Mouse (Mus musculus): ENCODE measurements around the gene Gbe1.

The Gbe1 gene

DNA sequence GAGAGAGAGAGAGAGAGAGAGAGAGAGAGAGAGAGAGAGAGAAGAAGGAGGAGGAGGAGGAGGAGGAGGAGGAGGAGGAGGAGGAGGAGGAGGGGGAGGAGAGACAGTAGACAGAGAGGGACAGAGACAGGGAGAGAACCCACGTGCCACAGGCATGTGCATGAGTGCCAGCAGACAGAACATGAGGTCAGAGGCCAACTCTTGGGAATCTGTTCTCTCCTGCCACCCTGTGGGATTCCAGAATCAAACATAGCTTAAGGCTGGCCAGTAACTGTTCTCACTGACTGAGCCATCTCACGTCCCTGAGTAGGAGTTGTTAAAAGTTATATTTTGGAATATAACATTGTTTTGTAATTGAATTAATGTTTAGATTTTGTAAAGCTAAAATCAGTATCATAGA lies 39.3 kb downstream of the Gbe1 start:
- DNase-seq (ENCODE audit: low read depth, low spot score), result no peak

DNA sequence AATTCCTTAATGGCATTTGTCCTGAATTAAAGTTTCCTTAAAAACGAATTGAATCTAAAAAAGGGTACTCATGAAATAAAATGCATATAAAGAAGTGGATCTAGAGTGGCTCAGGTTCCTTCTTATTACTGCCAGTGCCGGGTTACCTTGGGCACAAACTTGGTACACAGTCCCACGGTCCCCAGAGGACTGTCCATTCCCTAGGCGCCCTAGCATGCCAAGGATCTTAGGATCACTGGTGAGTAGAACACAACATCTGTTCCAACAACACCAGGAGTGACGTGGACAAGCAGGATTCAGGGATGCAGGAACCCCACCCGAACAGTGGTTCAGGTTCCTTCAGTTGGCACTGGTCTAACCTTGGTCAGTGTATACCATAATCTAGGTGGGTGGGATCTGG lies 44.6 kb downstream of the Gbe1 start:
- DNase-seq (ENCODE audit: low read depth, low spot score), result no peak

DNA sequence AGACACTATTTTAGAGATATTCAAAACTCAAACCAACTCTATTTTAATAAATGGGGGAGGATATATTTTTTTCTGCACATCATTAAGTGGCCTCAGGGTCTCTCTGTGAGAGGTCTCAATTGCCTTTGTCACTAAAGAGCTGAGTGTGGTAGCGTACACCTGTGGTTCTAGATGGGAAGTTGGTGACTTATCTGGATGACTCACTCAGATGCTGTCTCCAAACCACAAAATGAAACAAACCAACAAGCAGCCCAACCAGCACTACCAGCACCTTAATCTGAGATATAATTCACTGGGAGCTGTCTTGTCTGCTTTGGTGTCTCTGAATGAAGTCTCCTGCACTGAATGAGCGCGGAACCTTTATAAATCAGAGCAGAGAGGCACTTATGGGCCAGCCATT lies 51.5 kb downstream of the Gbe1 start:
- DNase-seq (ENCODE audit: low read depth, low spot score), result no peak

DNA sequence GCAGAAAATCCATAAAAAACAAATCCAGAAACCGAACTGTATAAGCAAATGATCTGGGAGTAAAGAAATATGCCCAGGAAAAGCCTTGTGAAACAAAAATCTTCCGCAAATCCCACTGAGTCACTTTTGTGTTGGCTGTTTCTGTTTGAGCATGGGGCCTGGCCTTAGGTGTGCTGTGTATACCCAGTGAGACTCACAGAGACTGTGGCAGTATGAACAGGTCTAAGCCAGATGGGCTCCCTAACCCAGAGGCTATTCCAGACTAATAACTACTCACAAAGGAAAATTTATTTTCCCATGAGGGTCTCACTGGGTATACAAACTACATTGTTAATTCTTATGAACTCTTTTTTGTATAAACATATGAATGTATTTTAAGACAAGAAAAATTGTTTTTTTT lies 67.3 kb downstream of the Gbe1 start:
- no peak for DNase-seq (ENCODE audit: low read depth, low spot score)

DNA sequence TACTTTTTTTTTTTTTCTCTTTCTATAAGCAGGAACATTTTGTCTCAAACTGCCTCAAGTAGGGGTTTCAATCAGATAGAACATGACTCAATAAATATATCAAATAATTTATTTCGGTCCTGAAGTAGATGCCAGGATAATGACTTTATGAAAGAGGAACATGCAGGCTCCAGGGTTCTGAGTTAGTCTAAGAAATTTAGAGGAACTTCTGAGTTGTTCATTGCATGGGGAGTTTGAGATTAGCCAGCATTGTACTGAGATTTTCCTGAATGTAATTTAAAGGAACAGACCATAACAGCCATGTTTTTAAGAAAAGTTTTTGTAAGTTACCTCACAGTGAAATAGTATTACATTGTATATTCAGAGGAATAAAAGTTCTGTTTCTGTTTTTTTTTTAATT lies 71.7 kb downstream of the Gbe1 start:
- DNase-seq (ENCODE audit: low read depth, low spot score), result no peak

DNA sequence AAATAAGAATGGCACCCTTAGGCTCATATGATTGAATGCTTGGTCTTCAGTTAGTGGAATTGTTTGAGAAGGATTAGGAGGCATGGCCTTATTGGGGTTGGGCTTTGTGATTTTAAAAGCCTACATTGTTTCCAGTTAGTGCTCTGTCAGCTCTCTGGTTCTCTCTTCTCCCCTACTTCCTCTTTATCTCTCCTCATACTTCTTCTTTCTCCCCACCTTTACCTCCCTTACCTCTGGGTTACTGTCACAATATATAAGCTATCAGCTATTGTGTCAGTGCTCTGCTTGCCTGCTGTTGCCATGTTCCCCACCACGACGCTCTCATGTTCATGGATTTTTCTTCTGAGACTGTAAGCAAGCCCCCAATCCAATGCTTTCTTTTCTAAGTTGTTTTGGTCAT lies 73.6 kb downstream of the Gbe1 start:
- no peak for DNase-seq (ENCODE audit: low read depth, low spot score)

DNA sequence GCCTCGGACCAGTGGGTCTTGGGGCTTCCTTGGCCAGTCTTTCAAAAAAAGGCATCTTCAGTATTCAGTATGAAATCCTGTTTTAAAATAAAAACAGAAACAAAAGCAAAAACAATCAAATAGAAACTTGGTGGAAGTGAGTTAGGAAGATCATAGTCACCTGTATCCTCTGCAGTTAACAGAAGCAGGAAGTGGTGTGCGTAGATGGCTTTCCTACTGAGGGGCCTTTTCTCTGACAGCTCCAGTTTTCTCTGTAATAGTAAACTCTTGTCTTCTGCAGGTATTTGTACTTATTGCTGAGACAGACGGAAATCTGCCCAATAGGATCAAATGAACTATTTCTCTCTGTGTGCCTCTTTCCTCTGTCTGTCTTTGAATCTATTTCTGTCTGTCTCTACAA lies 81.5 kb downstream of the Gbe1 start:
- DNase-seq (ENCODE audit: low read depth, low spot score), result no peak

DNA sequence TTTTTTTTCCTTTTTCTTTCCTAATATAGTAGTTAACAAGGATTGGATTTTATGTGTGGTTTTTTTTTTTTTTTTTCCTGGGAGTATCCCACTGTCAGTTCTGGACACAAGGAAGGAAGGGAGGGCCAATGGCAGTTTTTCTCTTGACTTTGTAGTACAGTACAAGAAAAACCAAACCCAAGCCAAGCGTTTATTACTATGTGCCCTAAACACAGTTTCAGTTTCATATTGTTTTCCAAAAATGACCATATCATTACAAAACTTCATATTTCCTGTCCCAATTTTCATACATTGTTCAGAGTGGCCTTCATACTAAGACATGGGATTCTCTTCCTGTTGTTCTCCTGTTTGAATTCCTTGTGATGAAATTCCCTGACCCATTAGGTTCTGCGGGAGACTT lies 94.0 kb downstream of the Gbe1 start:
- no peak for DNase-seq (ENCODE audit: low read depth, low spot score)

DNA sequence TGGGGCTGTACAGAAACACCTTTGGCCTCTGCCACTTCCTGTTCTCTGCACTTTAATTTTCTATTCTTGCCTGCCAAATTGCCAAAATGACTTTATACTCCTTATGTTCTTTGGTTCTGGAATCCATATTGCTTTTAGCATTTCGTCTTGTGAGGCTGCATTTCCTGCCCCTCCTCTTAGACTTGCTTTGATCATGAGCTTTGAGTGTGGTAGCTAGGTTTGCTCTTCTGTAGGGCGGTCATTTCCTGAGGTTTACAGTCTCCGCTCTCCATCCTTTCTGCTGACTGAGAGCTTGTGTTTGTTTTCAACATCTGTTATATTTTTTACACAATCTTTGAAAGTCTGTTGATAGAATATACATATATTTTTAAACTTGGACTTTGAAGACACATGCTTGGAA lies 107.3 kb downstream of the Gbe1 start:
- no peak for DNase-seq (ENCODE audit: low read depth, low spot score)

DNA sequence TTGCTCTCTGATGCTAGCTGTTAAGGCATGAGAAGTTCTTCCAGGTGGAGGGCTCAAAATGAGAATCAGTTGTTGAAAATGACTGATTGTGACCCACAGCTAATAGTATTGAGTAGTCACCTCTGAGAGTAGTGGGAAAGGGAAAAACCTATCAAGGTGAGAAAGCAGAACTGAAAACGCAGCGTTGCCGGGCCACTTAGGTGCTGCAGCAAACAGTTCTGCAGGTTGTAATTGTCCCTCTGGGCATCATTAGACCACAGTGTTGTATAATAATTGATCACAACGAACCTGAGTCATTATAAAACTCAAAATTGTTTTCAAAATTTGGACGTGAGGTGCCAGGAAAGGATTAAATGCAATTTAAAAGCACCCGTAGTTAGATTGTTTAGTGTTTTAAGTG lies 135.8 kb downstream of the Gbe1 start:
- DNase-seq (ENCODE audit: low read depth, low spot score), result no peak

DNA sequence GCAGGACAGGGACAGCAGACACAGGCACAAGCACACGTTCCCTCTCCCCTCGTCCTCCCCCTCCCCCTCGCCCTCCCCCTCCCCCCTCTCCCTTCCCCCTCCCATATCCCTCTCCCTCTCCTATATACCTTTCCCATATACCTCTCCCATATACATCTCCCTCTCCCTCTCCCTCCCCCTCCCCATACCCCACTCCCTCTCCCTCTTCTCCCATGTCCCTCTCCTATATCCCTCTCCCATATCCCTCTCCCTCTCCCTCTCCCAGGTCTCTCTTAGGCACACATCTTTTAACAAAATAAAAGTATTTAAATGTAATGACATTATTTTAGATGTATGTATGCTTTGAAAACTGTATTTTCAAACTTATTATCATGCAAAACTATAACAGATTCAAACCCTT lies 161.8 kb downstream of the Gbe1 start:
- DNase-seq (ENCODE audit: low read depth, low spot score), result no peak

DNA sequence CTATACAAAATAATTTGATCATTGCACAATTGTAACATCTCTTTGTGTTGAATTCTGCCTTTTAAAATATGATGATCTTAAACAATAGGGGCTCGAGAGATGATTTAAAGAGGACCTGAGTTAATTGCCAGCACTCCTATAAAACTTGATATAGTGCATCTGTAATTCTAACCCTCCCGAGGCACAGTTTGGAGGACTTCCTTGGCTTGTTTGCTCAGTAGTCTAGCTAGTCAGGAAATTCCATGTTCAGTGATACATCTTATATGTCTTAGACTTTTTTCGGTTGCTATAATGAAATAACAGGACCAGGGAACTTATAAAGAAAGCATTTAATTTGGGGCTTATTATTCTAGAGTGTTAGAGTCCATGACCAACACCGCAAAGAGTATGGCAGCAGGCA lies 162.4 kb downstream of the Gbe1 start:
- no peak for DNase-seq (ENCODE audit: low read depth, low spot score)

DNA sequence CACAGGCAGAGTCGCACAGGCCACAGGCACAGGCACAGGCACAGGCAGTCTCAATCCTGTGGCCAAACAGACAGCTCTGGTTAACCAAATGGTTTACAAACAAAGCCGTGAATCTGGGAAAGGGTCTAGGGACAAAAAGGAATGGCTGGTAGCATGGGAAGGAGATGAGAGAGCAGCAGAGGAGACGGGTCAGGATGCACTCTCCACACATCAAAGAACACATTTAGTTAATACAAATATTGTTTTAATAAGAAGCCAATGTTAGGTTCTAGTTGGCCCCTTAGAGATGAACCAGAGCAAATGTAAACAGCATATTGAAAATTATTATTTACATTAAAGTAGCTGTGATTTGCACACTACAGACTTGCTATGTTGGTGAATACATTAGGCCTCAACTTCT lies 166.7 kb downstream of the Gbe1 start:
- no peak for DNase-seq (ENCODE audit: low read depth, low spot score)

DNA sequence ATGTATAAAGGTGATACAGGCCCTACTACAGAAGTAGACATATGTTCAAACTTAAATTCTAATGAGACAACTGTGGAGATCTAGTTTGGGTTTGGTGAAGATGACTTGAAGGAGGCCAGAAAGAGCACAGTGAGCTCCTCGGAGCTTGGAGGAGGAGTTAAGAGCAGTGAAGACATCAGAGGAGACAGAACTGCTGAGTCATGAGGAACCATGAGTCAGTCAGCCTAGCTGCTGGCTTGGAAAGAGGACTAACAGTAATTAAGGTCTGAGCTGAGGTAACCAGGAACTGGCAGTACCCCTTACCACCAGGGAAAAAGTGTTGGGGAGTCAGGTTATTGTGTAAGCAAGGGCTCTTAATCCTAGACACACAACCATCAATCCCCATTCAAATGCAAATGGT lies 192.7 kb downstream of the Gbe1 start:
- DNase-seq (ENCODE audit: low read depth, low spot score), result no peak

DNA sequence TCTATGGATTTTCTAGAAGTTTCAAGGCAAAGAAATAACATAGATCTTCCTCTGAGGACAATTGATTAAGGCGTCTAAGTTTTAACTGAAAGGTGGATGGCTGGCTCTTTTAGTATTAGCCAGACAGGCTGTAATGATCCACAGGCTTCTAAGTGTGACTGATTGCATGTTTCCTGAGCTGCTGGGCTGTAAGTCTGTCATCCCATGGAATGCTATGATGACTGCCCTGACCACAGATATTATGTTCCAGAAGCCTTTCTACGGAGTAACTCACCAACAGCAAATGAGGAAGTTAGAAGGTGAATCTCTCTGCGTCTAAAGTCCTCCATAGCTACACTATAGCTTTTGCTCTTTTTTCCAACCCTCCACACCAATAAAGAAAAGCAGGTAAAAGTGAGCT lies 197.2 kb downstream of the Gbe1 start:
- DNase-seq (ENCODE audit: low read depth, low spot score), result no peak

DNA sequence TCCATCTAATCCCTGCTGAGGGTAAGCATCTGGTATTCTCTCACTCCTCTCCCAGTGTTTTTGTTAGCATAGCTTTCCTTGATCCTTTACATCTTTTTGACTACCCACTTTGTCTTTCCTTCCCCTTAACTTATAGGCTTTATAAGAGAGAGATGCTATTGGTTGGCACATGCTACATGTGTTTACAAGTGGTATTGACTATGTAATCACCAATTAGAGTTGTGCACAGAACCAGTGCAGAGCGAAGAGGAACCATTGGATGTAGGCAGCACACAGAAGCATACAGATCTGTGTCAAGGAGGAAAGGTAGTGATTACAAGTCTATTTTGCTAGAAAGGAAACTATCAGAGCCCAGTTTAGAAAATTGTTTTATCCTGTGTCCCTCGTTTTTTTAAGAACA lies 209.1 kb downstream of the Gbe1 start:
- no peak for DNase-seq (ENCODE audit: low read depth, low spot score)

DNA sequence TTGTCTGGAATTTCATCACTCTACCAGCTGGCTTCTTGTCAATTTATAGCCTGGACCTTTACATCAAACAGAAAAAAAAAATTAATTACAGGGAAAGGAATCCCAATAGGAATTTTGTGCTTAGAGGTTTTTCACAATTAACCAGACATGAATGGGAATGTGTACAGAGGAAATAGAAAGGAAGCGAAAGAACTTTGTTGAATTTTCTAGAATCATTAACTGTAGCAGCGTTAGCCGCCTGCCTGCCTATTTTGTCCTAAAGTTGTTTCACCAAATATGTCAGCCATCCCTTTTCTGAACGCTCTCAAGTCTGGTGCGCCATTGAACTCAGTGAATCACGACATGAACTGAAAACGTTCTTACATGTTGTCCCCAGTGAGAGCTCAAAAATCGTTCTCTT lies 209.8 kb downstream of the Gbe1 start:
- no peak for DNase-seq (ENCODE audit: low read depth, low spot score)

DNA sequence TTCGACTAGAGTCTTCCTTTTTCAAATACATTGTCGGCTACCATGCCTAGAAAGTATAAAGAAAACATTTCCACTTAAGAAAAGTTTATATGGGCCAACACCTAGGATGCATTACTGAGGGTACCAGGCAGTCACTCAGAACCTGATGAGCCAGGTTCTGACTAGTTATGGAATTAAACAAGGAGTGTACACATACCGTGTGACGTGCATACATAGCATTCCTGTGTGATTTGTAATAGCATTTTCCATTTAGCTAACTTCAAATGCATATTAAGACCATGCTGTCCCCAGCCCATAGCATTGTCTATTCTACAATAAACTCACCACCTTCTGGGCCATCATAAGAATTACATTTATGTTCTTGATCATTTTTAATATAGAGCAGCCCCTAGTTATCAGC lies 210.5 kb downstream of the Gbe1 start:
- DNase-seq (ENCODE audit: low read depth, low spot score), result no peak

DNA sequence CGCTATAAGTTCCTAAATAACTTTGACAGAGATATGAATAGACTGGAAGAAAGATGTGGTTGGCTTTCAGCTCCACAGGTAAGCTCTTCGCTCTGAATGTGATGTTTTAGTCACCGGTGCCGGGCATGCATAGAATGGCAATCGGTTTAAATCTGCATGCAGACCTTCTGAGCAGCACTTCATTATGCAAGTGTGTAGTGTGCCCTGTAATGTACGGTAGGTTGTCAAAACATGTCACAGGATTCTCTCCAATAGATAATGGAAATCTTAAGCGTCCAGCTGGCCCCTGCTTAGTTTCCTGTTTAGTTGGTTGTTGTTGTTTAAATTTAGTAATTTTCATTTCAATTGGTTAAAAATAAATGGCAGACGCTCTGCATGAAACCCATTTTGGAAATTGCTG lies 213.5 kb downstream of the Gbe1 start:
- no peak for DNase-seq (ENCODE audit: low read depth, low spot score)

DNA sequence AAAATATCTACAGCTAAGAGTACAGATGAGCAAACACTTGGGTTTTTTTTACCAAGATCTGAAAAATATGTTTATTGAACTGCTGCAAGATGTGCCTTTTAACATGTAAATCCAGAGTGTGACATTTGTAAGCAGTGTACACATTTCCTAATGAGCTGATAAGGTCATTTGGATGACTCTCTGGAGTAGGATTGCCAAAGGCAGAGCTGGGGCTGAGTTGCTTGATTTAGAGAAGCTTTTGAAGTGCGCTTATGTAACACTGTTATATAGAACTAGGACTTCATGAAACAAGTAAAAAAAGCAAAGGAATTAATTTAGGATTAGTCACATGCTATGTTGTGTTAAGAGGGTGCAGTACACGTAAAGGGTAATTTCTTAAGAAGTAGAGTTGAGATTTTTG lies 221.5 kb downstream of the Gbe1 start:
- DNase-seq (ENCODE audit: low read depth, low spot score), result no peak

DNA sequence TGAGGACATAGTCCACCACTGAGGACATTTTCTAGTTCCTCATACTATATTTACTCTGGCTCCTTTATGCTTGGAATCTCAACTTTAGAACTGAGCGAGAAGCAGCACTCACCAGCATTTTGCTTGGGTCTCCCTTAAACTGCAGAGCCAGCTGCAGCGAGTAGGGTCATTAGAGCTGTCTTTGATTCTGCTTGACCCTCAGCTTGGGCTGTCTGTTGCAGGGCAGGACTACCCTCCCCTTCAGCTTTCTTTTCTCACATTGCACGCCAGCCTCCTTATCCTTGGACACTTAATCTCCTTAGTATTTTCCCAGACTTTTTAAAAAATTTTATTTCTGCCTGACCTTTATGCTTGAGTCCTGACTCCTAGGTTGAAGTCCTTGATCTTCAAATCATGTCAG lies 237.1 kb downstream of the Gbe1 start:
- DNase-seq (ENCODE audit: low read depth, low spot score), result no peak

DNA sequence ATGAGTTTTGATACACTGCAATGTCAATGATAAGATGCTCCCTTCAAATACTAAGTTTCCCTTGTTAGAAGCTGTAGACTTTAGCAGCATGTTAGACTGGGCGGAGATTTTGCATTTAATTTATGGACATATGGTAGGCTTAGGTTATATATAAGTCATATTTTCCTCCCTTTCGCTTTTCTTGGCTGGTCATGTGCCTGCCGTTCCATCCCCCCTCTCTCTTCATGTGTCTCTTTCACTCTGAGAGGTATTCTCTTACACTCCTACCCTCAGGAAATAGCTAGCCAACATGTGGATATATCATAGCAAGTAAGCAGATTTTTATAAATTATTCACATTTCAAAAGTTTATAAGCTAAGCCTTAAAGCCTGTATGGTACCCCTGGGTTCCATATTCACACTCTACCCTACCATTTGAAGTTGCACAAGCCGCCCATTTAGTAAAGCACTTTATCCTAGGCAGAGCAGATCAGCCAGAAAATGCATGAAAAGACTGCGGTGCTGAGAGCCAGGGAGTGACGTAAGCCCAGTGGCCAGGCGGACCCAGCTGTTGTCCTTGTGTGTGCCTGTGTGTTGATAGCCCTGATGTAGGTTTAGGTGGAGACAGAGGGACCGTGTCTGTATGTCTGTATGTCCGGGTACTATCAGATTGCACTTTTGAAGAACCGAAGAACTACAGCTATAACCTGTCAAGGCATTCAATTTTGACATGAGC lies 248.0 kb downstream of the Gbe1 start:
- no peak for DNase-seq (ENCODE audit: low read depth, low spot score)

DNA sequence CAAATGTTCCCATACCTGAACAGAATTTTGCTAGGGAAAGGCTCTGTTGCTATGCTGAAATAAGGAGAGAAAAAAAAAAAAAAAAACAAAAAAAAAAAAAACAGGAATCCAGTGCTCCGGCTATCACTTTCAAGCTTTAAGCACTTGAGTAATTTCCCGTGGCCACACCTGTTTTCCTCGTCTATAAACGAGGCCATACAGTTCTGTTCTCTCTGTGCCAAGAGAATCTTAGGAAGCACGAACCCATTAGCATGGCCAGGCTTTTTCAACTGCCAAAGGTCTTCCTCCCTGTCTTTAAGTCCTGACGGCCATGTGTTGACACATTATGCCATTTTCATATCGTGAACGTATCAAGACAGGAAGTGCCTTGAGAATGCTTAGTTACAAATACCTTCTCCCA lies 248.8 kb downstream of the Gbe1 start:
- no peak for DNase-seq (ENCODE audit: low read depth, low spot score)

DNA sequence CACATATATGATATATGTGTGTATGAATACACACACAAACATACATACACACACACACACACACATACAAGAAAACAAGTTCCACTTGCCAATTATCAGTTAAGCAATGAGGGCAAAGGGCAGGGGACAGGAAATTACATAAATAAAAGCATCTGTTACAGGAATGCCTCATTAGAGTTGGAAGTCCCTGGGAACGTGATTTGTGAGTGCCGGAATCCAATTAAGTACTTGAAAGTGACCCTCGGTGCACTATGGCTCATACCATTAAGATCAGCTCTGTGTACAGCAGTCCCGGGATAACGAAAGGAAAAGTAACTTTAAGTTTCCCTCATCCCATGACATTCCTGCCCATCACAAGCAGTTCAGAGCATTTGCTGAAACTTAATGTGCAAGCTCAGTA lies 249.7 kb downstream of the Gbe1 start:
- DNase-seq (ENCODE audit: low read depth, low spot score), result no peak

Data from embryo, embryonic 11.5 days (tissue).